Mouse (Mus musculus) myocyte (in vitro differentiated cells): Measurements from ENCODE around the gene Mif.

Experiments used
- CEBPB ChIP-seq: IDR thresholded peaks from 2 replicates; pipeline ENCODE4 v1.6.1; 2011; ENCODE audit warnings: mild to moderate bottlenecking, moderate library complexity; ENCODE audit not compliant: poor library complexity, insufficient read depth, severe bottlenecking
- E2F4 ChIP-seq: IDR thresholded peaks from one replicate; pipeline ENCODE4 v1.6.1; 2011; ENCODE audit warnings: mild to moderate bottlenecking, control low read depth, moderate library complexity; ENCODE audit not compliant: insufficient read depth
- MAX ChIP-seq: IDR thresholded peaks from one replicate; pipeline ENCODE4 v1.6.1; 2011; ENCODE audit warnings: low read depth, mild to moderate bottlenecking, control low read depth
- MYOD1 ChIP-seq, 3 experiments: IDR thresholded peaks; one replicate each; pipeline ENCODE4 v1.6.1; 2011; ENCODE audit warnings: control low read depth in 2 of 3, low read depth in 2 of 3, mild to moderate bottlenecking in 2 of 3, moderate library complexity in 1 of 3; ENCODE audit not compliant: insufficient read length in 2 of 3, control insufficient read depth in 1 of 3
- MYOG ChIP-seq, 3 experiments: IDR thresholded peaks; one replicate each; pipeline ENCODE4 v1.6.1; 2011; ENCODE audit warnings: control low read depth in 2 of 3, low read depth in 2 of 3, mild to moderate bottlenecking in 2 of 3; ENCODE audit not compliant: insufficient read length in 2 of 3, control insufficient read depth in 1 of 3, insufficient read depth in 1 of 3
- POLR2A ChIP-seq: IDR thresholded peaks from one replicate; pipeline ENCODE4 v1.6.1; 2011; ENCODE audit warnings: low read depth, mild to moderate bottlenecking, control low read depth, moderate library complexity; ENCODE audit not compliant: insufficient read length
- POLR2AphosphoS2 ChIP-seq: IDR thresholded peaks from one replicate; pipeline ENCODE4 v1.6.1; 2011; ENCODE audit warnings: low read depth, control low read depth; ENCODE audit not compliant: insufficient read length
- REST ChIP-seq: IDR thresholded peaks from one replicate; pipeline ENCODE4 v1.6.1; 2011; ENCODE audit warnings: mild to moderate bottlenecking, control low read depth, moderate library complexity; ENCODE audit not compliant: insufficient read depth, insufficient read length
- SRF ChIP-seq: IDR thresholded peaks from one replicate; pipeline ENCODE4 v1.6.1; 2011; ENCODE audit warnings: low read depth; ENCODE audit not compliant: control insufficient read depth, insufficient read length
- TCF12 ChIP-seq: IDR thresholded peaks from one replicate; pipeline ENCODE4 v1.6.1; 2011; ENCODE audit warnings: mild to moderate bottlenecking, control low read depth; ENCODE audit not compliant: poor library complexity, insufficient read depth, severe bottlenecking
- TCF3 ChIP-seq: IDR thresholded peaks from one replicate; pipeline ENCODE4 v1.6.1; 2011; ENCODE audit warnings: low read depth, control low read depth; ENCODE audit not compliant: insufficient read length
- USF1 ChIP-seq: IDR thresholded peaks from one replicate; pipeline ENCODE4 v1.6.1; 2011; ENCODE audit warnings: low read depth, mild to moderate bottlenecking, control low read depth, moderate library complexity

DNA sequence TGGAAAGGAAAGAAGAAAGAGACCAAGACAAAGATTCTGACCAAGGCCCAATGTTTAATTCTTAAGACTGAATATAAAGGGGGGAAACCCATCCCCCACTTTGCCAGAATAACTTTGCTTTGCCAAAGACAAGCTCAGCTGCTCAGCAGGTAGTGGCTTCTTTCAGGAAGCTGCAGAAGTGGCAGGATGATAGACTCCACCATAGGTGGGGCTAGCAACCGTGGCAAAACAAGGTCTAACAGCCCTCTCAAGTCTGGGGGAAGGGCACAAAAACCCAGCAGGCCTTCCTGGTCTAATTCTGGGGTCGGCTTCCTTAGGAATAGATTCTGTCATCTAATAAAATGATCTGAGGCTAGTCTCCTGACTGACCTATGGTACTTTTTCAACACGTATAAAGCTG, 11.7 kb downstream of the Mif start:
- TF ChIP-seq POLR2A (no peak), MAX (no peak), MYOD1 (IDR thresholded peaks at IDR 0.05; ENCODE audit: control insufficient read depth in 1 of 3, insufficient read length in 2 of 3, low read depth in 2 of 3) (no peak), POLR2AphosphoS2 (no peak), MYOG (IDR thresholded peaks at IDR 0.05; ENCODE audit: control insufficient read depth in 1 of 3, insufficient read depth in 1 of 3, insufficient read length in 2 of 3, low read depth in 2 of 3) (no peak), CEBPB (no peak), TCF3 (no peak), E2F4 (no peak), USF1 (no peak), TCF12 (no peak), REST (no peak), SRF (no peak)
